Mouse (Mus musculus) limb, embryonic 11.5 days (tissue): Measurements from ENCODE around the gene Eya3. TPM values are rescaled to one million over a fixed set of nuclear protein-coding genes. Genes with fewer than 3 reads are reported as not detected.
"Not testable (repeated sequence)": the region's sequence is repeated elsewhere in the genome, so short reads cannot be mapped to it uniquely, and the experiment has no call there.

ENCODE experiments used
- ATAC-seq: fragments of 200-750 bp; cut with Nextera tagmentation; 2 replicates; pipeline ENCODE4 v1.8.0; 2017; ENCODE audit warnings: low read depth; ENCODE audit not compliant: insufficient number of reproducible peaks, low FRiP score, low TSS enrichment
- DNase-seq: peaks from one replicate; pipeline ENCODE4 v3.0.0-alpha.2; 2015; ENCODE audit warnings: low spot score
- H3K27ac ChIP-seq: fragments of 300-500 bp; sonication (generic); replicated peaks from 2 replicates; pipeline ENCODE4 v1.5.1; 2014; ENCODE audit warnings: low read depth, mild to moderate bottlenecking, low read length
- H3K27me3 ChIP-seq: fragments of 300-500 bp; sonication (generic); 2 replicates; pipeline ENCODE4 v1.6.1; 2014; ENCODE audit warnings: mild to moderate bottlenecking, low read length, mixed read lengths; ENCODE audit not compliant: control insufficient read depth, insufficient read depth
- H3K36me3 ChIP-seq: fragments of 300-500 bp; sonication (generic); 2 replicates; pipeline ENCODE4 v1.6.1; 2014; ENCODE audit warnings: mild to moderate bottlenecking, low read length, moderate library complexity, mixed read lengths; ENCODE audit not compliant: control insufficient read depth, insufficient read depth
- H3K4me1 ChIP-seq: fragments of 300-500 bp; sonication (generic); 2 replicates; pipeline ENCODE4 v1.6.1; 2014; ENCODE audit warnings: low read length, mixed read lengths; ENCODE audit not compliant: control insufficient read depth, insufficient read depth
- H3K4me2 ChIP-seq: fragments of 300-500 bp; sonication (generic); 2 replicates; pipeline ENCODE4 v1.6.1; 2014; ENCODE audit warnings: low read depth, mild to moderate bottlenecking, moderate library complexity; ENCODE audit not compliant: severe bottlenecking
- H3K4me3 ChIP-seq: fragments of 300-500 bp; sonication (generic); 2 replicates; pipeline ENCODE4 v1.5.1; 2014; ENCODE audit warnings: low read depth, low read length
- H3K9ac ChIP-seq: fragments of 300-500 bp; sonication (generic); 2 replicates; pipeline ENCODE4 v1.6.1; 2014; ENCODE audit warnings: mild to moderate bottlenecking, low read length
- H3K9me3 ChIP-seq: fragments of 300-500 bp; sonication (generic); 2 replicates; pipeline ENCODE4 v1.6.1; 2016; ENCODE audit warnings: low read length; ENCODE audit not compliant: control insufficient read depth
- WGBS: fragments of 180-500 bp; shearing (Covaris S2); extraction: QIAGEN DNeasy Blood & Tissue Kit; methylation state at CpG from one replicate; pipeline ENCODE4 v1.1.7; 2014; 5-methylcytosine and 5-hydroxymethylcytosine counted together
- polyA plus RNA-seq: library from polyadenylated mRNA; unstranded; fragments of >200 nt; fragmentation: Nextera tagmentation; extraction: Ambion mirVana; gene quantifications from 2 replicates; pipeline ENCODE4 v1.2.1, GENCODE M21; 2014

Eya3 gene
- polyA plus RNA-seq, 1 experiment from 2014 or later, result 40.1 TPM

- Histone ChIP-seq H3K4me2 (no peak overlapping the region), H3K27ac (no peak overlapping the region), H3K4me1 (0 out of 2 replicates have a peak, but pooled peaks cover 4% of the 10 kb centered on the region), H3K9me3 (no peaks in the 10 kb centered on the region), H3K36me3 (no peaks in the 10 kb centered on the region), H3K4me3 (no peak overlapping the region), H3K9ac (no peak overlapping the region), H3K27me3 (no peaks in the 10 kb centered on the region)
- ATAC-seq, result no peak
- DNase-seq, result no peak
- 55% methylated on average over 3 of the region's 3 CpGs for WGBS
Observed at GRCm38 (mm10) chr4:132735894-132736293, 97.1 kb downstream of the Eya3 start.

- not testable (repeated sequence) for ATAC-seq, H3K4me3 ChIP-seq, H3K4me2 ChIP-seq, DNase-seq, H3K4me1 ChIP-seq, H3K27me3 ChIP-seq, H3K9me3 ChIP-seq, H3K36me3 ChIP-seq, H3K27ac ChIP-seq, H3K9ac ChIP-seq
- WGBS, result 90% methylated on average over 9 of the region's 9 CpGs
Observed at GRCm38 (mm10) chr4:132737154-132737553, 98.4 kb downstream of the Eya3 start.

DNA sequence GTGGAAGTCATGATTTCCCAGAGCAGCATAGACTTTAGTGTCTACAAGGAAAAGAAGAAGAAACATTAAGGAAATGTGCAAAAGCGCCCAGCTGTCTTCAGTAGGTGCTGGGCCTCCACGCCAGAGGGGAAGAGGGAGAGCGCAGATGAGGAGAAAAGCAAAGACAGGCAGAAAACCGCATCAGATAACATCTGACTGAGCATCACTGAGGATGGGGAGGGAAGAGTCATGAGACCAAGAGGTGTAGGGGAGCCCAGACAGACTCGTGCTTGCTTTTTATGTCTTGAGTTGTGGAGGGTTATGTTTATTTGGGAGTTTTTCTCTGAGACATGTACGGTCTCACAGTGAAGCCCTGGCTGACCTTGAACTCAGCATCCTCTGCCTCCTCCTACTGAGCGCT is 102.7 kb downstream of the Eya3 start:
- WGBS, result 89% methylated on average over 7 of the region's 7 CpGs
- H3K9me3 ChIP-seq, result no peaks in the 10 kb centered on the region

GRCm38 (mm10) chr4:132743992-132744911 is 105.5 kb downstream of the Eya3 start:
- no peak overlapping the region for H3K4me2 ChIP-seq
- no peaks in the 10 kb centered on the region for H3K4me1 ChIP-seq
- H3K27ac ChIP-seq, result no peak overlapping the region
- DNase-seq, result no peak
- H3K9ac ChIP-seq, result no peak overlapping the region
- no peaks in the 10 kb centered on the region for H3K36me3 ChIP-seq
- H3K4me3 ChIP-seq, result no peak overlapping the region
- ATAC-seq, result no peak
- H3K27me3 ChIP-seq, result no peaks in the 10 kb centered on the region
- WGBS, result 92% methylated on average over 11 of the region's 11 CpGs
- H3K9me3 ChIP-seq, result no peaks in the 10 kb centered on the region

More for the DNA sequence above, 102.7 kb downstream of the Eya3 start:
- no peak for DNase-seq
- Histone ChIP-seq H3K4me3 (no peak overlapping the region), H3K27ac (no peak overlapping the region), H3K4me1 (no peaks in the 10 kb centered on the region), H3K9ac (no peak overlapping the region), H3K4me2 (no peak overlapping the region), H3K36me3 (no peaks in the 10 kb centered on the region), H3K27me3 (no peaks in the 10 kb centered on the region)
- ATAC-seq, result no peak

DNA sequence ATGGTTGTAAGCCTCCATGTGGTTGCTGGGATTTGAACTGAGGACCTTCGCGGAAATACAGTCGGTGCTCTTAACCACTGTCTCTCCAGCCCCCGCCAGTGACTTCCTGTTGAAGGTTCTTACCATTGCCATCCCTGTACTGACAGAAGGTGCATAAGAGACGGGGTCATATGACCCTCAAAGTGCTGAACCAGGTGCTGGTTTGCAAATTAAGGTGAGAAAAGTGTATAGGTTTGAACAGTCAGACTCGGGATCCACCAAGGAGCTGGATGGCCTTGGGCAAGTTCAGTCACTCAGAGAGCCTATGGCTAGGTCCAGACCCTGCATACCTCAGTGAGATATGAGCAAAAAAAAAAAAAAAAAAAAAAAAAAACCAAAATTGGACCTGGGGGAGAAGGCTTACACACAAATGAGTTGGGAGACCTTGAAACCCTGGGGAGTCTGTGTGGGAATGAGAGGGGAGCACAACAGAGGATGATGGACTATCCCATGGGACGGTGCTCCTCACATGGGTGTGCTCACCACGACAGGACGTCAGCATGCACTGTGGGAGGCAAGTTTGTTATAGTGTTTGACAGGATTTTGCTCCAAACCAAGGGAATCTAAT is 108.2 kb downstream of the Eya3 start:
- WGBS, result 85% methylated on average over 9 of the region's 9 CpGs
- Histone ChIP-seq H3K9ac (no peak overlapping the region), H3K4me2 (no peak overlapping the region), H3K4me3 (no peak overlapping the region), H3K4me1 (no peaks in the 10 kb centered on the region), H3K9me3 (no peaks in the 10 kb centered on the region), H3K36me3 (no peaks in the 10 kb centered on the region), H3K27ac (no peak overlapping the region), H3K27me3 (no peaks in the 10 kb centered on the region)
- no peak for ATAC-seq
- DNase-seq, result no peak

DNA sequence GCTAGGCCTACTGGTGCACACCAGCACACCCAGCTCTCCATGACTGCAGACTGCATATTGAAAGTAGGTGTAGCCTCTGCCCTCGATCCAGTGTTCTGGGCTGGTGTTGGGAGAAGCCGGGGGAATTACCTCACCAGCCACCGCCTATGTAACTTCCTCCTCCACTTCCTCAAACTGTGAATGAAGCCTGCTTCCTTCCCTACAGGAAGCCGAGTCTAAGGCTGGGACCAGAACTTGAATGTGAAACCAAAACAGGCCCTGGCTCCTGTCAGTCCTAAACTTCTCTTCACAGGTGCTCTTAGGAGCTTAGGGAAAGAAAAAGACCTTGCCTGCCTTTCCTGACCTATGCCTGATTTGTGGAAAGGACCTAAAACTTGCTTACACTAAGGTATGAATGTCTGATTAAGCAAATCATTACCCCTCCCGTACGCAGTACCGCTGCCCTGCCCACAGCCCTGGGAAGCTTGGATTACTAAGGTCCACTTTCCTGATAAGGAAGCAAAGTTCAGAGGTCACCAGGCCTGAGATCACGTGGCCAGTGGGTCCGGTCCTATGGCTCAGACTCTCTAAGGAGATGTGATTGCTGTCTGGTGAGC is 109.0 kb downstream of the Eya3 start:
- no peaks in the 10 kb centered on the region for H3K27me3 ChIP-seq
- ATAC-seq (no peak), DNase-seq (no peak)
- no peak overlapping the region for H3K27ac ChIP-seq
- H3K4me2 ChIP-seq, result no peak overlapping the region
- no peaks in the 10 kb centered on the region for H3K4me1 ChIP-seq
- no peaks in the 10 kb centered on the region for H3K36me3 ChIP-seq
- H3K4me3 ChIP-seq, result no peak overlapping the region
- 66% methylated on average over 9 of the region's 9 CpGs for WGBS
- H3K9ac ChIP-seq, result no peak overlapping the region
- H3K9me3 ChIP-seq, result no peaks in the 10 kb centered on the region

DNA sequence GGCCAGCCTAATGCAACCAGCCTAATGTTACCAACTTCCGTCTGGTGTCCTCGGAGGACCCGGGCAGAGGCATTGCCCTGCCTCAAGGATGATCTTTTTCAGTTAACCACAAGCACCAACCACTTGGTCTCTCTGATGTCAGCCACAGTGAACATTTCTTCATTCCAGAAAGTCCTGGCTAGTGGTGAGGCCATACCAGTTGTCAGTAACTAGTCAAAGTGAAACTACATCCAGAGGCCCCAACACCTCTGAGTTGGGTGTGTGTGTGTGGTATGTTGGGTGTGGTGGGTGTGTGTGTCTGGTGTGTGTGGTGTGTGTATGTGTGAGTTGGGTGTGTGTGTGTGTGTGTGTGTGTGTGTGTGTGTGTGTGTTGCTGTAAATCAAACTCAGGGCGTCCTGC is 110.0 kb downstream of the Eya3 start:
- Histone ChIP-seq H3K27me3 (no peaks in the 10 kb centered on the region), H3K4me3 (no peak overlapping the region), H3K4me2 (no peak overlapping the region), H3K4me1 (no peaks in the 10 kb centered on the region), H3K9me3 (no peaks in the 10 kb centered on the region), H3K27ac (no peak overlapping the region), H3K36me3 (no peaks in the 10 kb centered on the region), H3K9ac (no peak overlapping the region)
- DNase-seq (no peak), ATAC-seq (no peak)
- WGBS, result 89% methylated on average over 4 of the region's 4 CpGs

- Histone ChIP-seq H3K9ac (no peak overlapping the region), H3K4me2 (no peak overlapping the region), H3K36me3 (no peaks in the 10 kb centered on the region), H3K4me1 (no peaks in the 10 kb centered on the region), H3K27ac (no peak overlapping the region), H3K9me3 (no peaks in the 10 kb centered on the region), H3K4me3 (no peak overlapping the region), H3K27me3 (no peaks in the 10 kb centered on the region)
- no peak for ATAC-seq
- WGBS, result 84% methylated on average over 6 of the region's 6 CpGs
- DNase-seq, result no peak
Observed at GRCm38 (mm10) chr4:132749258-132749982, 110.6 kb downstream of the Eya3 start.
